Mouse (Mus musculus): Measurements from ENCODE around the gene Ep400. TPM values are rescaled to one million over a fixed set of nuclear protein-coding genes. Genes with fewer than 3 reads are reported as not detected.

Ep400 gene
- polyA plus RNA-seq, 1 experiment from 2014 or later, result 49.4 TPM

DNA sequence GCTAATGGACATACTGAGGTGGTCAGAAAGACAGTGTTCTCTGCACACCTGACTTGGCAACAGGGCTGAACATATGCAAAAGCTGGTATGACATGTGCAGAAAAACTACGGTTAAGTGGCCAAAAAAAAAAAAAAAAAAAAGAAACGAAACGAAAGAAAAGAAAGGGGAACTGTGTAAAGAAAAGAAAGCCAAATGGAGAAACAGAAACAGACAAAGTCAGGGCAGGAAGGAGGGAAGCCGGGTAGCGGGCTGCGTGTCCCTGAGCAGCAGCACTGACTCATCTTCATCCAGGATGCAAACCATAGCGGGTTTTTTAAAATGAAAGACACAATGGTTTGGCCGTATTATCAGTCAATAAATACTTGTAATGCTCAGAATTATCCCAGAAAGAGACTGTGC is 88.5 kb downstream of the Ep400 start:
- ATAC-seq (no peak), DNase-seq (ENCODE audit: low read depth, low spot score) (no peak)
- CTCF ChIA-PET, result interaction anchor here (1.5 to 2.4 kb wide), 2 partner anchors 11 to 18 kb away, joined by 5 to 9 read pairs; no protein-coding TSS in a partner anchor
- no peaks in the 10 kb centered on the region for H3K27me3 ChIP-seq
- in situ Hi-C loops (cut with MboI; ENCODE audit: low pct_unique_long_range_greater_than_20kb), result no loop called here
- no peak for TF ChIP-seq CTCF (IDR thresholded peaks at IDR 0.05)
- POLR2A ChIA-PET, result interaction anchor here (1.0 kb wide), 1 partner anchor 24 kb away, joined by 3 read pairs; no protein-coding TSS in a partner anchor

DNA sequence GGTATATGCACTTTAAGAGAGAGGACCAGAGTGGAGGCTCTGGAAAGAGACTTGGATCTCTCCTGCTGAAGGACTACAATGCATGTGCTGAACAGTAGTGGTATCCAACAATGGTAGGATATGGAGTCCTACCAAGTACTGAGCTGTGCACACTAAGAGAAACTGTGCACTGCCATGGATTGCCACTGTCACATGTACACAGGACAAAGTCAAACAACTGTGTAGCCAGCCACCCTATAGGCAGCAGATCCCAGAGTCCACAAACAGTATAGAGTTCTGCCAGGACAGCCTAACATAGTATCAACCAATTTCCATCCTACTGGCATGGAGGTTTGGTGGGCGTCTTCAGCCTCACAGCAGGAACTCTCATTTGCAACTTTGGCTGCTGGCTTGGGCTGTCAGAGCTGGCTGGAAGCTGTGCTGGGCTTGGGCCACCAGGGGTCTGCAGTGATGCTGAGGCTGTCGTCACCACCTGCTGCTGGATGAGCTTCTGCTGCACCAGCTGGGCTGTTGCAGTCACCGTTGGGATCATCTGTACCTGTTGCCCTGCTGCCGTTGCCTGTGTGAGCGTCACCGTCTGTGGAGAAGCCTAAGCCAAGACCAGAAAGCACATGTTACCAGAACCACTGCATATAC is 104.9 kb downstream of the Ep400 start:
- CTCF ChIA-PET, result no interaction called here
- TF ChIP-seq CTCF (IDR thresholded peaks at IDR 0.05), result no peak
- in situ Hi-C loops (cut with MboI; ENCODE audit: low pct_unique_long_range_greater_than_20kb), result no loop called here

DNA sequence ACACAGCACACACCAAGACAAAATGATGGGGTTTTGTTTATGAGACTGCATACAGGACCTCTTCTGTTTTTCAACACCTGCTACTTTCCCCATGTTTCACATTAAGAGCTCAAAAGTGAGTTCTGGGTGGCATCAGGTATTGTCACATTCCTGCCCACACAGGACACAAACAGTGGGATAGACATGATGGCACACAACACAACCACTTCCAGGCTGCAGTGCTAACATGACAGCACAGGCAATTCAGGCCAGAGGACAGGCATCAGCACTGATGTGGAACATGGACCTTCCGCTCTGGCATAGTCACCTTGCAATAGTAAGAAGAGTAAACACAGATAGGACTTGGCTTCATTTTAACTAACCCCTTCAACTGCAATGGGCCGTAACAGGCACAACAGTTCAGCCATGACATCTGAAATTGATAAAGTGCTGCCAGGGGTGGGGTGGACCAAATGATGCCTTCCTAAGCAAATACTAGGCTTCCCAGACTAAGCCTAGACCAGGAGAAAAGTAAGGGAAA is 105.7 kb downstream of the Ep400 start:
- DNase-seq (ENCODE audit: low read depth, low spot score) (no peak), ATAC-seq (no peak)
- CTCF ChIA-PET, result interaction anchor here (0.8 kb wide), 1 partner anchor 17 kb away, joined by 5 read pairs; no protein-coding TSS in a partner anchor
- no peak for TF ChIP-seq CTCF (IDR thresholded peaks at IDR 0.05)
- H3K27me3 ChIP-seq, result no peaks in the 10 kb centered on the region
- POLR2A ChIA-PET, result interaction anchor here (1.4 kb wide), 1 partner anchor 8 kb away, joined by 5 read pairs; no protein-coding TSS in a partner anchor
- in situ Hi-C loops (cut with MboI; ENCODE audit: low pct_unique_long_range_greater_than_20kb), result no loop called here

More for the DNA sequence above, 104.9 kb downstream of the Ep400 start:
- POLR2A ChIA-PET, result no interaction called here
- no peak for DNase-seq (ENCODE audit: low read depth, low spot score)
- H3K27me3 ChIP-seq, result no peaks in the 10 kb centered on the region
- ATAC-seq, result no peak

DNA sequence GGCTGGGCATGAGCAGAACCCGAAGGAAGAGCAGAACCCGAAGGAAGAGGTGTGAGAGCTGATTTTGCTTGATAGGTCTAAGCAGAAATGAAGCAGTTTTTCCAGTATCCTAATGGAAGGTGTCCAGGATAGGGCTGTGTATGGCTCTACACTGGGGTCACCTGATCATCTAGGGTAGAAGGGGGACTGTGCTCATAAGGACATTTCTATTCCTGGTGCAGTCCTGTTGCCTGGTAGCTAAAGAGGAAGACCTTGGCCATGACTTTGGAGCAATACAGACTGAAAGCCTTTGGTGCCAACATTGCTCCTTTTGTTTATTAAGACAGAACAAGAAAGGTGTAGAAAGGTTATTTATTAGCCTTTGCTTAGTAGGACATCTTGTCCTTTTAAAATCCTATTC is 106.5 kb downstream of the Ep400 start:
- H3K27me3 ChIP-seq, result no peaks in the 10 kb centered on the region
- CTCF ChIA-PET, result interaction anchor here (0.8 kb wide), 1 partner anchor 17 kb away, joined by 5 read pairs; no protein-coding TSS in a partner anchor
- DNase-seq (ENCODE audit: low read depth, low spot score) (no peak), ATAC-seq (no peak)
- TF ChIP-seq CTCF (IDR thresholded peaks at IDR 0.05), result no peak
- in situ Hi-C loops (cut with MboI; ENCODE audit: low pct_unique_long_range_greater_than_20kb), result no loop called here
- POLR2A ChIA-PET, result interaction anchor here (1.4 kb wide), 1 partner anchor 9 kb away, joined by 5 read pairs; no protein-coding TSS in a partner anchor

DNA sequence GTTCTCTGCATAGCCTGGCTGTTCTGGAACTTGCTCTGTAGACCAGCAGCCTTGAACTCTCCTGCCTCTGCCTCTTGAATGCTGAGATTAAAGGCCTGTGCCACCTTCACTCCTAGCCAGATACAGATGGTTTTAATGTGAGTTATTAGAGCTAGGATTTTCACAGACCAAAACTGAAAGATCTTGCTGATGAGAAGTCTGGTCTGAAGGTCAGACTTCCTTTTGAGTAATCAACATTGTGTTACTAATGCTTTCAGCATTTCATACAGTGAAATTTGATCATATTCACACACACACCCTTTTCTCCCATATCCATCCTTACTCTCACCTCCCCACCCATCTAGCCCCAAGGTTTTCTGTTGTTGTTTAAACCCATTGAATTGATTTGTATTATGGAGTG is 110.8 kb downstream of the Ep400 start:
- in situ Hi-C loops (cut with MboI; ENCODE audit: low pct_unique_long_range_greater_than_20kb), result no loop called here
- CTCF ChIA-PET, result interaction anchor here (1.2 to 2.0 kb wide), 3 partner anchors 12 to 20 kb away, joined by 3 to 8 read pairs (median 3); no protein-coding TSS in a partner anchor
- TF ChIP-seq CTCF (IDR thresholded peaks at IDR 0.05), result no peak
- ATAC-seq (no peak), DNase-seq (ENCODE audit: low read depth, low spot score) (no peak)
- no peaks in the 10 kb centered on the region for H3K27me3 ChIP-seq
- POLR2A ChIA-PET, result interaction anchor here (1.7 kb wide), 1 partner anchor 12 kb away, joined by 6 read pairs; no protein-coding TSS in a partner anchor

DNA sequence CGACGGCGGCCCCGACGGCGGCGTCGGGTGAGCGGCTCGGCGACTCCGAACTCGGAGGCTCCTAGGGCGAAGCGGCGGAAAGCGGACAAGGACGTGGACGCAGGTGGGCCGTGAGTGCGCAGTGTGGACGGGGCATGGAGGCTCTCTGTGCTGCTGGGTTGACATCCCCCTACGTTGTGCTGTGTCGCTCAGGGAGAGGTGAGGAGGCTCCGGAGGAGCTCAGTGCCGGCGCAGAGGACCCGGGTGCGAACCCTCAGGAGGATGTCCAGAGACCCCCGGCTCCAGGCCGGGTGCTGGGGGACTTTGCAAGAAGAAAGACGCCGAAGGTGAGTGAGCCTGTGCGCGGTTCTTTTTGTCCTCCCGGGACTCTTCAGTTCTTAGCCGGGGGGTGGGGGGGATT is 116.8 kb downstream of the Ep400 start:
- in situ Hi-C loops (cut with MboI; ENCODE audit: low pct_unique_long_range_greater_than_20kb), result no loop called here
- ChIA-PET CTCF (interaction anchor here (0.7 to 3.0 kb wide), 2 partner anchors 14 to 17 kb away, joined by 3 to 11 read pairs; no protein-coding TSS in a partner anchor), POLR2A (interaction anchor here (1.2 to 1.8 kb wide), 2 partner anchors 17 to 156 kb away, joined by 3 to 4 read pairs; no protein-coding TSS in a partner anchor)
- DNase-seq (ENCODE audit: low read depth, low spot score), result no peak
- peak; percentile 23 for ATAC-seq
- no peaks in the 10 kb centered on the region for H3K27me3 ChIP-seq
- TF ChIP-seq CTCF (IDR thresholded peaks at IDR 0.05), result no peak

DNA sequence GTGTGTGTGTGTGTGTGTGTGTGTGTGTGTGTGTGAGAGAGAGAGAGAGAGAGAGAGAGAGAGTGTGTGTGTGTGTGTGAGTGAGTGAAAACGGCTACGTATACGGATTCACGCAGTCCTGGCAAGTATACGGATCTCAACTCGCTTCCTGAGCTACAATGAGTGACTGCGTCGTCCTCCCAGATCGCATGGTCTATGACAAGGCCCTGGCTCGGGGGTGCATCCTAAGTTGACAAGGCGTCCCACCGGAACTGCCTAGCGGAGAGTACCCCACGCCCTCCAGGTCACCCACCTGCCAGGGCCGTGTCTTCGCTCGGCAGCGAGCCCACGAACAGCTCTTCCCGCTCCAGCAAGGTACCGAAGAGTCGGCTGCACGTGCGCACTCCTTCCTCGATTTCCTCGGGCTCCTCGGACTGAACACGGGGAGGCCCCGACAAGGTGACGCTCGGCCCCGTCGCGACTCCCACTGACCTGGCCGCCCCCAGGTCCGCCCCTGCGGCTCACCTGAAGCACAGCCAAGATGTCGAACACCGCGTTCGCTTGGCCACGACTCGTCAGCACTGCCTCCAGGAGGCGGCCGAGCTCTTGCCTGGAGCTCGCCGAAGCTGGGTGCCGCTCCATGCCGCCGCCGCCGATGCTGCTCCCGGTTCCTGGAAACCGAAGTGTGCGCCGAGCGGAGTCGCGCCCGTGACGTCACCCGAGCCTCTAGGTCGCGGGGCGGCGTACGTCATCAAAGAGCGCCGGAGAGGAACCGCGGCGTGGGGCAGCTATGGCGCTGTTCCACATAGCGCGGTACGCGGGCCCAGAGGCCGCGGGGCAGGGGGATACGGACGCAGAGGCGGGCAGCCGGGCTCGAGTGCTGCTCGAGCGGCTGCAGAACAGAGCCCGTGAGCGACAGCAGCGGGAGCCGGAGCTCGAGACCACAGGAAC is 117.5 kb downstream of the Ep400 start, which contains the start of the genes Noc4l and Ddx51:
Gene Noc4l, minus strand, starts transcription at position 699 of the 930 bp plus-strand sequence.
Gene Ddx51, plus strand, starts transcription at position 733 of the 930 bp plus-strand sequence.
- H3K27me3 ChIP-seq, result no peaks in the 10 kb centered on the region
- in situ Hi-C loops (cut with MboI; ENCODE audit: low pct_unique_long_range_greater_than_20kb), result no loop called here
- CTCF ChIA-PET, result interaction anchor here (0.7 to 3.0 kb wide), 2 partner anchors 14 to 18 kb away, joined by 3 to 11 read pairs; no protein-coding TSS in a partner anchor
- POLR2A ChIA-PET, result interaction anchor here (0.7 to 1.8 kb wide), 4 partner anchors 18 to 155 kb away, joined by 3 to 4 read pairs (median 3); partner anchors contain the start of gene Ep400
- peak; percentile 70 for ATAC-seq
- peak; percentile 65 for DNase-seq (ENCODE audit: low read depth, low spot score)
- TF ChIP-seq CTCF (IDR thresholded peaks at IDR 0.05), result no peak

DNA sequence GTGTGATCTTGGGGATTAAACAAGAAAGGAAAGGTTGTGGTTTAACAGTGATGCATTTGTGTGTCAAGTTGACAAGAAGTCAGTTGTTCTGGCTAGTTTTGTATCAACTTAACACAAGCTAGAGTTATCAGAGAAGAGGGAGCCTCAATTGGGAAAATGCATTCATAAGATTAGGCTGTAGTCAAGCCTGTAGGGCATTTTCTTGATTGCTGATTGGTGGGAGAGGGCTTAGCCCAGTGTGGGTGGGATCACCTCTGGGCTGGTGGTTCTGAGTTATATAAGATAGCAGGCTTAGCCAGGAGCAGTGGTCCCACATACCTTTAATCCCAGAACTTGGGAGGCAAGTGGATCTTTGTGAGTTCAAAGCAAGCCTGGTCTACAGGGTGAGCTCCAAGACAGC is 124.1 kb downstream of the Ep400 start:
- in situ Hi-C loops (cut with MboI; ENCODE audit: low pct_unique_long_range_greater_than_20kb), result no loop called here
- H3K27me3 ChIP-seq, result no peaks in the 10 kb centered on the region
- ChIA-PET POLR2A (no interaction called here), CTCF (interaction anchor here (1.0 kb wide), 1 partner anchor 152 kb away, joined by 4 read pairs; no protein-coding TSS in a partner anchor)
- no peak for DNase-seq (ENCODE audit: low read depth, low spot score)
- TF ChIP-seq CTCF (IDR thresholded peaks at IDR 0.05), result no peak
- ATAC-seq, result no peak

DNA sequence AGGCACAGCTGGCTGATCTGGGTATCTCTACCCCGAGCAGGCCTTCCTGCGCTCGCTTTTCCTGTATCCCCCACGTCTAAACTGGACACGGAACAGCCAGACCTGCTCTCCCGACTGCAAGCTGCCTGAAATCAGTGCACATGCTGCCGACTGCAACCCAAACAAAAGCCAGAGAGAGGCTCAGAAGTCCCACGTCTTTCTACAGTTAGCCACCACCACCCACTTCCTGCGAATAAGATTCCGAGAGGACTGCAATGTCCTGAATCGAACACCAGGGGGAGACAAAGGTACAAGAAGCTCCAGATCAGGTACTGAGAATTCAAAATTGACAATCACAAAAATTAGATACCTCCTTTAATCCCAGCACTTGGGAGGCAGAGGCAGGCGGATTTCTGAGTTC is 131.1 kb downstream of the Ep400 start:
- DNase-seq (ENCODE audit: low read depth, low spot score) (peak; percentile 22), ATAC-seq (no peak)
- in situ Hi-C loops (cut with MboI; ENCODE audit: low pct_unique_long_range_greater_than_20kb), result loop anchor here (5.0 kb wide), 1 partner anchor 147 kb away; no protein-coding TSS in a partner anchor
- peak; percentile 90 for TF ChIP-seq CTCF (IDR thresholded peaks at IDR 0.05)
- no peaks in the 10 kb centered on the region for H3K27me3 ChIP-seq
- POLR2A ChIA-PET, result no interaction called here
- CTCF ChIA-PET, result interaction anchor here (0.7 to 5.6 kb wide), 15 partner anchors 11 to 630 kb away, joined by 3 to 67 read pairs (median 3); partner anchors contain the start of genes Ddx51 and Noc4l

Measured in Patski (cell line).